In the genomic region with DNA sequence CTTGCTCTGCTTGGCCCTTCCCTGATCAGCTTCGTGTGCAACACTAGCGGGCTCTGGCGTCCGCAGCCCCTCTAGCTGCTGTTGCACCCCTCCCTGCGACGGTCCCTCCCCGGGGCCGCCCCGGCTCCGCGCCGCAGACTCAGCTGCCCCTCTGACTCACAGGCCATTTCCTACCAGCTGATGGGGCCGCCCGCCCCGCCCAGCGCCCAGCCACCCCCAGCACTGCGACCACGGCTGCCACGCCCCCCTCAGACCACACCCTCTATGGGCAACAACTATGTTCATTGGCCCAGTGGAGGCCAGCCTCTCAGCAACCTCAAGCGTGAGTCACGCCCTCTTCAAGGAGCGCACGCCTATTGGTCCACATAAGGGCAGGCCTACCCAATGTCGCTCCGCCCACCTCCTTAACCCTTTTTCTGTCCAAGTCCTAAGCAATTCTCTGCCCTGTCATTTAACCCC, we compare ENCODE assay signal across 8 mouse cellular contexts. TPM values are rescaled to one million over a fixed set of nuclear protein-coding genes. Genes with fewer than 3 reads are reported as not detected.
DNase-seq lines count a peak whose midpoint lies in the region; ATAC-seq lines count a peak whose summit lies in the region.

No protein-coding gene starts in this region.

- peak; percentile 99 for DNase-seq in R1 (ENCODE audit: low read depth, low spot score)
- DNase-seq in cerebellum, postnatal 25 days: peak; percentile 92 to 97
- DNase-seq in frontal cortex, postnatal 25 days (ENCODE audit: low spot score in 2 of 2): peak; percentile 76 to 85
- peak; percentile 96 for DNase-seq in left cerebral cortex, adult 11 months (ENCODE audit: low spot score)
- DNase-seq in lung, postnatal 4 days: peak; percentile 97 to 99
- peak; percentile 90 for DNase-seq in retina, postnatal 7 days (ENCODE audit: low read depth, low spot score)
- peak; percentile 79 for DNase-seq in urinary bladder, adult 2 months (ENCODE audit: low spot score)

- H3K27me3 ChIP-seq in hindbrain, embryonic 15.5 days: no peaks in the 10 kb centered on the region

- no peaks in the 10 kb centered on the region for H3K9me3 ChIP-seq in hindbrain, embryonic 15.5 days

- H3K9ac ChIP-seq in hindbrain, embryonic 15.5 days: peak overlapping the region; percentile 82

- H3K4me1 ChIP-seq in hindbrain, embryonic 15.5 days (replicated peaks): peaks cover 54% of the 10 kb centered on the region

- H3K36me3 ChIP-seq in hindbrain, embryonic 15.5 days: peaks cover 12% of the 10 kb centered on the region

- H3K27ac ChIP-seq in hindbrain, embryonic 15.5 days (replicated peaks): peak overlapping the region; percentile 82

- ATAC-seq in hindbrain, embryonic 15.5 days (ENCODE audit: low FRiP score, low read depth): peak; percentile 96

- peak overlapping the region; percentile 94 for H3K4me3 ChIP-seq in hindbrain, embryonic 15.5 days

- WGBS in hindbrain, embryonic 15.5 days: 2% methylated on average over 23 of the region's 25 CpGs

- H3K4me2 ChIP-seq in hindbrain, embryonic 15.5 days: peak overlapping the region; percentile 82

RNA-seq across cellular contexts. Expression of a gene that starts 5.9 kb away (rescaled TPM):
- polyA plus RNA-seq in hindbrain, embryonic 15.5 days (2015; fragmentation: Nextera tagmentation; extraction: Ambion mirVana): 37.5 and 38.9 TPM in 2 replicates
- polyA plus RNA-seq in urinary bladder, adult 2 months (2012; rRNA removed): 15.7 and 24.8 TPM in 2 replicates

RNA-seq across cellular contexts. Expression of a gene that starts 8.6 kb away (rescaled TPM):
- polyA plus RNA-seq in hindbrain, embryonic 15.5 days (2015; fragmentation: Nextera tagmentation; extraction: Ambion mirVana): 227 and 236 TPM in 2 replicates
- 72.2 and 94.8 TPM in 2 replicates for polyA plus RNA-seq in urinary bladder, adult 2 months (2012; rRNA removed)

RNA-seq across cellular contexts. Expression of a gene that starts 14.5 kb away (rescaled TPM):
- polyA plus RNA-seq in hindbrain, embryonic 15.5 days (2015; fragmentation: Nextera tagmentation; extraction: Ambion mirVana): 28.9 and 29.6 TPM in 2 replicates
- 12.7 and 13.1 TPM in 2 replicates for polyA plus RNA-seq in urinary bladder, adult 2 months (2012; rRNA removed)

RNA-seq across cellular contexts. Expression of a gene that starts 18.6 kb away (rescaled TPM):
- polyA plus RNA-seq in hindbrain, embryonic 15.5 days (2015; fragmentation: Nextera tagmentation; extraction: Ambion mirVana): 16.1 and 19.2 TPM in 2 replicates
- 9.9 and 11.2 TPM in 2 replicates for polyA plus RNA-seq in urinary bladder, adult 2 months (2012; rRNA removed)

RNA-seq across cellular contexts. Expression of a gene that starts 29.8 kb away (rescaled TPM):
- 21.1 and 25.4 TPM in 2 replicates for polyA plus RNA-seq in hindbrain, embryonic 15.5 days (2015; fragmentation: Nextera tagmentation; extraction: Ambion mirVana)
- polyA plus RNA-seq in urinary bladder, adult 2 months (2012; rRNA removed): 9.5 and 11.6 TPM in 2 replicates

Comparison
In these comparisons a context has a peak if more than half of its experiments do, and no peak if none do; other contexts are left out.
1. Peak in every context shown above with its lines: DNase-seq, ATAC-seq, H3K4me3 ChIP-seq and H3K27ac ChIP-seq.